ENCODE assay signal across 14 mouse cellular contexts in the genomic region with DNA sequence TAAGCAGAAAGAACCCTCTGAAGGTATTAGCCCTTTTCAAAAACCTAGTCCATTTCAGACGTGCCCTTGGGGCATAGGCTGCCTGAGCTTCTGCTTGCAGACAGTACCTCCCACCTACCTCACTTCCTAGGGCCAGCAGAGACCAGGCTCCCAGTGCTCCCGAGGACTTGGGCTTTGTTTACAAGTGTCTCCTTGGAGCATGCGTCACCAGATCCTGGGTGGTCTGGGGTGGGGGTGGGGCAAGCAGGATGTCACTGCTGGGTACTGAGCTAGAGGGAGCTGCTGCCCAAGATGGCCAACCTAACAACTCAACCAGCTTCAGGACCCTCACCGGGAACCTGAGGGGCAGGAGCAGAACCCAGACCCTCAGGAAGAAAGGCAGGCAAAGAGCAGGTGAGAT.
DNase-seq lines count a peak whose midpoint lies in the region; ATAC-seq and TF ChIP-seq lines count a peak whose summit lies in the region.
"Had no signal": no experiment of that assay in that cellular context is flagged by ENCODE, and none has a peak within 500 bp of the region (broad histone marks: within the 10 kb centered on the region; RNA-seq: fewer than 3 reads in every experiment).

No protein-coding gene starts in this region.

- intact Hi-C loops in heart, postnatal 36 days (cut with DNase I): no loop called here
- intact Hi-C loops in left cerebral cortex, postnatal 14 days (cut with DNase I): no loop called here

- 0 out of 2 replicates have a peak, but pooled peaks have one; percentile 4 for ATAC-seq in heart, postnatal 0 days (ENCODE audit: insufficient read depth, low read depth)
- ATAC-seq in lung, postnatal 0 days: peak; percentile 43
- no peak for ATAC-seq in intestine, postnatal 0 days
- ATAC-seq in stomach, postnatal 0 days (ENCODE audit: low FRiP score, low TSS enrichment): peak; percentile 19; the same call in 1 of the 2 replicates
- ATAC-seq: activated CD4-positive, CD25-positive, alpha-beta regulatory T cell, adult 4 months; midbrain, embryonic 16.5 days had no signal

- H3K4me3 ChIP-seq in heart, postnatal 0 days (ENCODE audit: low read depth, low read length): no peak overlapping the region
- no peak overlapping the region for H3K4me3 ChIP-seq in lung, postnatal 0 days (ENCODE audit: low read depth, low read length)
- no peak overlapping the region for H3K4me3 ChIP-seq in intestine, postnatal 0 days (ENCODE audit: low read depth, low read length)
- no peak overlapping the region for H3K4me3 ChIP-seq in stomach, postnatal 0 days (ENCODE audit: low read depth, low read length)
- H3K4me3 ChIP-seq: hindbrain, embryonic 15.5 days had no signal

- no peaks in the 10 kb centered on the region for H3K9me3 ChIP-seq in heart, postnatal 0 days (replicated peaks; ENCODE audit: control insufficient read depth, low read length)
- H3K9me3 ChIP-seq in lung, postnatal 0 days (ENCODE audit: low read length): no peaks in the 10 kb centered on the region
- no peaks in the 10 kb centered on the region for H3K9me3 ChIP-seq in intestine, postnatal 0 days (ENCODE audit: control insufficient read depth)
- no peaks in the 10 kb centered on the region for H3K9me3 ChIP-seq in stomach, postnatal 0 days (ENCODE audit: control insufficient read depth, low read length)
- H3K9me3 ChIP-seq: hindbrain, embryonic 15.5 days had no signal

- no peaks in the 10 kb centered on the region for H3K27me3 ChIP-seq in heart, postnatal 0 days (ENCODE audit: control insufficient read depth, insufficient read depth, low read length)
- no peaks in the 10 kb centered on the region for H3K27me3 ChIP-seq in lung, postnatal 0 days (replicated peaks; ENCODE audit: insufficient read depth, low read length)
- no peaks in the 10 kb centered on the region for H3K27me3 ChIP-seq in intestine, postnatal 0 days (replicated peaks; ENCODE audit: control insufficient read depth, insufficient read depth, low read length)
- no peaks in the 10 kb centered on the region for H3K27me3 ChIP-seq in stomach, postnatal 0 days (ENCODE audit: control insufficient read depth, insufficient read depth, low read length)
- H3K27me3 ChIP-seq: hindbrain, embryonic 15.5 days had no signal

- H3K4me2 ChIP-seq in heart, postnatal 0 days (ENCODE audit: low read depth, low read length): no peak overlapping the region
- no peak overlapping the region for H3K4me2 ChIP-seq in lung, postnatal 0 days (replicated peaks; ENCODE audit: low read depth, low read length)
- H3K4me2 ChIP-seq in intestine, postnatal 0 days (replicated peaks; ENCODE audit: low read depth): no peak overlapping the region
- H3K4me2 ChIP-seq in stomach, postnatal 0 days (replicated peaks; ENCODE audit: low read depth): no peak overlapping the region
- H3K4me2 ChIP-seq: hindbrain, embryonic 15.5 days had no signal

- no peak overlapping the region for H3K27ac ChIP-seq in heart, postnatal 0 days (ENCODE audit: low read depth)
- H3K27ac ChIP-seq in lung, postnatal 0 days (ENCODE audit: low read length): no peak overlapping the region
- H3K27ac ChIP-seq in intestine, postnatal 0 days (ENCODE audit: low read depth, low read length): no peak overlapping the region; the same call in 1 of the 2 replicates
- H3K27ac ChIP-seq in stomach, postnatal 0 days (replicated peaks): no peak overlapping the region; the same call in 1 of the 2 replicates
- H3K27ac ChIP-seq: hindbrain, embryonic 15.5 days; macrophage had no signal

- no peak for DNase-seq in heart, postnatal 0 days (ENCODE audit: low spot score)
- DNase-seq in heart, postnatal 36 days: no peak
- DNase-seq in lung, postnatal 0 days (ENCODE audit: low spot score): no peak
- no peak for DNase-seq in lung, postnatal 14 days
- DNase-seq in stomach, postnatal 0 days (ENCODE audit: low spot score): peak; percentile 19
- no peak for DNase-seq in left cerebral cortex, postnatal 14 days (ENCODE audit: low spot score in 2 of 2)
- DNase-seq: heart, adult 18-20 months; liver; thymus, postnatal 36 days had no signal

- WGBS in heart, postnatal 0 days: 30% methylated on average over 4 of the region's 4 CpGs
- 24% methylated on average over 4 of the region's 4 CpGs for WGBS in lung, postnatal 0 days
- 31% methylated on average over 4 of the region's 4 CpGs for whole genome bisulfite sequencing in intestine, postnatal 0 days
- WGBS in stomach, postnatal 0 days: 21% methylated on average over 4 of the region's 4 CpGs

- H3K9ac ChIP-seq in heart, postnatal 0 days (replicated peaks; ENCODE audit: low read depth, low read length): no peak overlapping the region
- H3K9ac ChIP-seq in lung, postnatal 0 days (replicated peaks; ENCODE audit: low read depth): no peak overlapping the region
- no peak overlapping the region for H3K9ac ChIP-seq in intestine, postnatal 0 days (ENCODE audit: low read depth, low read length)
- no peak overlapping the region for H3K9ac ChIP-seq in stomach, postnatal 0 days (ENCODE audit: low read length)
- H3K9ac ChIP-seq: hindbrain, embryonic 15.5 days had no signal

- H3K4me1 ChIP-seq in heart, postnatal 0 days (ENCODE audit: control insufficient read depth, insufficient read depth): no peaks in the 10 kb centered on the region
- H3K4me1 ChIP-seq in lung, postnatal 0 days (ENCODE audit: insufficient read depth, low read depth, low read length): peaks cover 12% of the 10 kb centered on the region; the same call in 1 of the 2 replicates
- no peaks in the 10 kb centered on the region for H3K4me1 ChIP-seq in intestine, postnatal 0 days (replicated peaks; ENCODE audit: control insufficient read depth, insufficient read depth, low read length)
- H3K4me1 ChIP-seq in stomach, postnatal 0 days (replicated peaks; ENCODE audit: control insufficient read depth, insufficient read depth): no peaks in the 10 kb centered on the region

- peaks cover 18% of the 10 kb centered on the region for H3K36me3 ChIP-seq in heart, postnatal 0 days (replicated peaks; ENCODE audit: control insufficient read depth, insufficient read depth, low read length)
- peaks cover 5% of the 10 kb centered on the region; the same call in 1 of the 2 replicates for H3K36me3 ChIP-seq in lung, postnatal 0 days (ENCODE audit: insufficient read depth, low read length)
- H3K36me3 ChIP-seq in intestine, postnatal 0 days (ENCODE audit: control insufficient read depth, insufficient read depth): peaks cover 29% of the 10 kb centered on the region
- no peaks in the 10 kb centered on the region; the same call in 1 of the 2 replicates for H3K36me3 ChIP-seq in stomach, postnatal 0 days (ENCODE audit: control insufficient read depth, insufficient read depth, low read length)
- H3K36me3 ChIP-seq: hindbrain, embryonic 15.5 days had no signal

- TF ChIP-seq EP300 in heart, postnatal 0 days (IDR thresholded peaks at IDR 0.05; ENCODE audit: low read depth): no peak
- TF ChIP-seq EP300 in lung, postnatal 0 days (IDR thresholded peaks at IDR 0.05): no peak
- TF ChIP-seq EP300 in stomach, postnatal 0 days (optimal IDR thresholded peaks at IDR 0.05): no peak

- TF ChIP-seq CTCF in heart, postnatal 0 days (IDR thresholded peaks at IDR 0.05; ENCODE audit: low read depth): no peak
- TF ChIP-seq CTCF in lung, postnatal 0 days (IDR thresholded peaks at IDR 0.05): peak; percentile 41
- peak; percentile 39 for TF ChIP-seq CTCF in intestine, postnatal 0 days (IDR thresholded peaks at IDR 0.05; ENCODE audit: low read depth)
- 0 out of 2 replicates have a peak, but pooled peaks have one; percentile 27 for TF ChIP-seq CTCF in stomach, postnatal 0 days (IDR thresholded peaks at IDR 0.05; ENCODE audit: low read depth)
